Mouse (Mus musculus): ENCODE results near the gene Dact2. TPM values are rescaled to one million over a fixed set of nuclear protein-coding genes. Genes with fewer than 3 reads are reported as not detected.

Dact2 gene
- polyA plus RNA-seq, 1 experiment, result 8.3 TPM

GRCm38 (mm10) chr17:14228381-14228780, 24.3 kb upstream of the Dact2 start:
- H3K4me1 ChIP-seq (ENCODE audit: control insufficient read depth, insufficient read depth, low read length), result no peaks in the 10 kb centered on the region
- no peaks in the 10 kb centered on the region for H3K36me3 ChIP-seq (ENCODE audit: control insufficient read depth, insufficient read depth, low read length)
- no peak overlapping the region for H3K27ac ChIP-seq (ENCODE audit: control insufficient read depth, insufficient read depth, low read depth, low read length)
- TF ChIP-seq CTCF (IDR thresholded peaks at IDR 0.05; ENCODE audit: control insufficient read depth, insufficient read depth, insufficient replicate concordance, low read depth, low read length), result no peak
- H3K4me3 ChIP-seq (ENCODE audit: control insufficient read depth, low read depth, low read length), result no peak overlapping the region
- no peaks in the 10 kb centered on the region for H3K27me3 ChIP-seq (ENCODE audit: control insufficient read depth, insufficient read depth, low read length)

- TF ChIP-seq CTCF (IDR thresholded peaks at IDR 0.05; ENCODE audit: control insufficient read depth, insufficient read depth, insufficient replicate concordance, low read depth, low read length), result no peak
- TF ChIP-seq POLR2A (IDR thresholded peaks at IDR 0.05; ENCODE audit: control insufficient read depth, low read depth, low read length), result no peak
- H3K27ac ChIP-seq (ENCODE audit: control insufficient read depth, insufficient read depth, low read depth, low read length), result no peak overlapping the region
- H3K27me3 ChIP-seq (ENCODE audit: control insufficient read depth, insufficient read depth, low read length), result no peaks in the 10 kb centered on the region
- H3K36me3 ChIP-seq (ENCODE audit: control insufficient read depth, insufficient read depth, low read length), result no peaks in the 10 kb centered on the region
- no peak overlapping the region for H3K4me3 ChIP-seq (ENCODE audit: control insufficient read depth, low read depth, low read length)
- no peaks in the 10 kb centered on the region for H3K4me1 ChIP-seq (ENCODE audit: control insufficient read depth, insufficient read depth, low read length)
Measured at GRCm38 (mm10) chr17:14227601-14228000, 23.5 kb upstream of the Dact2 start.

GRCm38 (mm10) chr17:14226778-14227177, 22.7 kb upstream of the Dact2 start:
- no peaks in the 10 kb centered on the region for H3K4me1 ChIP-seq (ENCODE audit: control insufficient read depth, insufficient read depth, low read length)
- TF ChIP-seq POLR2A (IDR thresholded peaks at IDR 0.05; ENCODE audit: control insufficient read depth, low read depth, low read length) (no peak), CTCF (IDR thresholded peaks at IDR 0.05; ENCODE audit: control insufficient read depth, insufficient read depth, insufficient replicate concordance, low read depth, low read length) (no peak)
- no peaks in the 10 kb centered on the region for H3K27me3 ChIP-seq (ENCODE audit: control insufficient read depth, insufficient read depth, low read length)
- no peak overlapping the region for H3K27ac ChIP-seq (ENCODE audit: control insufficient read depth, insufficient read depth, low read depth, low read length)
- no peaks in the 10 kb centered on the region for H3K36me3 ChIP-seq (ENCODE audit: control insufficient read depth, insufficient read depth, low read length)
- H3K4me3 ChIP-seq (ENCODE audit: control insufficient read depth, low read depth, low read length), result no peak overlapping the region

- no peak overlapping the region for H3K27ac ChIP-seq (ENCODE audit: control insufficient read depth, insufficient read depth, low read depth, low read length)
- H3K4me3 ChIP-seq (ENCODE audit: control insufficient read depth, low read depth, low read length), result no peak overlapping the region
- no peaks in the 10 kb centered on the region for H3K36me3 ChIP-seq (ENCODE audit: control insufficient read depth, insufficient read depth, low read length)
- no peaks in the 10 kb centered on the region for H3K27me3 ChIP-seq (ENCODE audit: control insufficient read depth, insufficient read depth, low read length)
- H3K4me1 ChIP-seq (ENCODE audit: control insufficient read depth, insufficient read depth, low read length), result no peaks in the 10 kb centered on the region
- TF ChIP-seq CTCF (IDR thresholded peaks at IDR 0.05; ENCODE audit: control insufficient read depth, insufficient read depth, insufficient replicate concordance, low read depth, low read length) (no peak), POLR2A (IDR thresholded peaks at IDR 0.05; ENCODE audit: control insufficient read depth, low read depth, low read length) (no peak)
Measured at GRCm38 (mm10) chr17:14225982-14226652, 22.0 kb upstream of the Dact2 start.

DNA sequence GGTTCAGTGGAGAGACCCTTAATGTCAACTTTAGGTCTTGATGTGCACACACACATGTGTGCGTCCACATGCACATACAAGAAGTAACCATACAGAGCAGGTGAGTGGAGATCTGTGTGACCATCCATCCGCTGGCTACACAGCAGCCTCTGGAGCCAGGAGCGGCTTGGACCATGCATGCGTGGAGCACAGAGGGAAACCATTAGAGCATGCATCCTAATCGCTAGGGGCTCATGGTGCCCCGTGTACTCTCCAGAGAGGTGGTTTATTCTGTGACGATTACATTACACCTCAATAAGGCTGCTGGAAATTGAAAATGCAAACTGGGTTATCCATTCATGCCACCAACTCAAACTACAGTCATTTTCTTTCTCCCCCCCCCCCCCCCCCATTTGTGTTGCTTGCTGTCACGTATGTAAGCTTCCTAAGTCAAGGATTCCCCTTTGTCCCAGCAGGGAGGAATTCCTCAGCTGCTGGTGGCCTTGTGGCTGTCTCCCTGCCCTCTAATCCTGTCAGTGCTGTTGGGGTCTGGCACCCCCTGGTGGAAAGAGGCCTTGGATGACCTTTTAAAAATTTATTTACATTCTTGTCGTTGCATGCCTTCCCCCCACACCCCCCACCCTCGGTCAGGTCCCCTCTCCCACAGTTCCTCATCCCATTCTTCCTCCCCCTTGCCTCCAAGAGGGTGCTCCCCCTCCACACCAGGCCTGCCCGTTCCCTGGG, 17.9 kb upstream of the Dact2 start:
- Histone ChIP-seq H3K4me1 (ENCODE audit: control insufficient read depth, insufficient read depth, low read length) (no peaks in the 10 kb centered on the region), H3K4me3 (ENCODE audit: control insufficient read depth, low read depth, low read length) (no peak overlapping the region), H3K27ac (ENCODE audit: control insufficient read depth, insufficient read depth, low read depth, low read length) (no peak overlapping the region), H3K27me3 (ENCODE audit: control insufficient read depth, insufficient read depth, low read length) (no peaks in the 10 kb centered on the region), H3K36me3 (ENCODE audit: control insufficient read depth, insufficient read depth, low read length) (no peaks in the 10 kb centered on the region)
- TF ChIP-seq POLR2A (IDR thresholded peaks at IDR 0.05; ENCODE audit: control insufficient read depth, low read depth, low read length), result no peak
- TF ChIP-seq CTCF (IDR thresholded peaks at IDR 0.05; ENCODE audit: control insufficient read depth, insufficient read depth, insufficient replicate concordance, low read depth, low read length), result no peak

DNA sequence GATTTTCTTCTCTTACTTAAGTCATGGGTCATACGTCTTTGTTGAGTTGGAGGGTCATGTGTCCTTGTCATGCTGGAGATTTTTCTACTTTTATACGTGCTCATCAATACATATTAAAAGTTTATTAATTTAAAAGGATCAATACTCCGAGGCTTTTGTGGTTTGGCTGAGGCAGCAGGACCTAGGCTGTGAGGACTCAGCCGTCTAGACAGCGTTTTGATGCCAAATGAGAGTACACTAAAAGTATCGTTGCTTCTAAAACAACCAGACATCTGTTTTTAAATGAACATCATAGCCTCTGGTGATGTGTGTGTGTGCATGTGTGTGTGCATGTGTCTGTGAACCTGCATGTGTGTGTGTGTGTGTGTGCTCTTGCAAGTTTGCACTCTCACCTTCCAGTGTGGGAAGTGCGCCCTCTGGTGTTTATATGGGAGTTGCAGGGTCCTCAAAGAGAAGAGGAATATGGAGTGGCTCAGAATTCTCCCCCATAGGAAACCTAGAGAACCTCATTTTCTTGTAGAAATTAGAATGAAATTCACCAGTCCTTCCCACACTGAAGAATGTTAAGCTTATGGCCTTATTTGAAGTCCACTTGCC, 16.6 kb upstream of the Dact2 start:
- no peaks in the 10 kb centered on the region for H3K36me3 ChIP-seq (ENCODE audit: control insufficient read depth, insufficient read depth, low read length)
- no peaks in the 10 kb centered on the region for H3K4me1 ChIP-seq (ENCODE audit: control insufficient read depth, insufficient read depth, low read length)
- H3K27me3 ChIP-seq (ENCODE audit: control insufficient read depth, insufficient read depth, low read length), result no peaks in the 10 kb centered on the region
- no peak overlapping the region for H3K4me3 ChIP-seq (ENCODE audit: control insufficient read depth, low read depth, low read length)
- peak; percentile 60; the same call in 1 of the 2 replicates for TF ChIP-seq CTCF (IDR thresholded peaks at IDR 0.05; ENCODE audit: control insufficient read depth, insufficient read depth, insufficient replicate concordance, low read depth, low read length)
- TF ChIP-seq POLR2A (IDR thresholded peaks at IDR 0.05; ENCODE audit: control insufficient read depth, low read depth, low read length), result no peak
- H3K27ac ChIP-seq (ENCODE audit: control insufficient read depth, insufficient read depth, low read depth, low read length), result no peak overlapping the region

DNA sequence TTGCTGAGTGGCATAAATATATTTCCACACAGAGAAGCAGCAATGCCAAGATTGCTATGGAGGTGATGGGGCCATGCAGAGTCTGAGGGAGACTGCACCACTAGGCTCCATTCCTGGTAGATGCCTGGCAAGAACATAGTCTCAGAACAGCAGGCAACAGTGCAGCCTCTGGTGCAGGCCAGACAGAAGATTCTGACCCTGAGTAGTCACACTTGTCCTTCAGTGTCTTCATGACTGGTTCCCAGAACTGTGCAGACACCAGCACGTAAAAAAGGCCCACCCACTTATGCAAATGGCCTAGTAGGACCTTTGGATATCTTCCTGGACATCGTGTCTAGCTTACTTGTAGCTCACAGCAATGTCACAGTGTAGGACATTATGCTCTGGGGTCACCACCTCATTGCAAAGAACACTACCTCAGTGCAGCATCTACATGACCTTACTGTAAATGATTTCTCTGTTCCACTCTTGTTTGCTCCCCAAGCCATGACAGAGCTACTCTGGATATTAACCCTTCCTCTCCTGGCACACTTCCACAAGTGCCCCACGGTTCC, 9.9 kb upstream of the Dact2 start:
- Histone ChIP-seq H3K4me1 (ENCODE audit: control insufficient read depth, insufficient read depth, low read length) (no peaks in the 10 kb centered on the region), H3K27me3 (ENCODE audit: control insufficient read depth, insufficient read depth, low read length) (no peaks in the 10 kb centered on the region), H3K36me3 (ENCODE audit: control insufficient read depth, insufficient read depth, low read length) (no peaks in the 10 kb centered on the region), H3K4me3 (ENCODE audit: control insufficient read depth, low read depth, low read length) (no peak overlapping the region), H3K27ac (ENCODE audit: control insufficient read depth, insufficient read depth, low read depth, low read length) (no peak overlapping the region)
- TF ChIP-seq CTCF (IDR thresholded peaks at IDR 0.05; ENCODE audit: control insufficient read depth, insufficient read depth, insufficient replicate concordance, low read depth, low read length), result no peak
- no peak for TF ChIP-seq POLR2A (IDR thresholded peaks at IDR 0.05; ENCODE audit: control insufficient read depth, low read depth, low read length)
